Mouse (Mus musculus): ENCODE results near the gene Noct. TPM values are rescaled to one million over a fixed set of nuclear protein-coding genes. Genes with fewer than 3 reads are reported as not detected.

Gene Noct
- polyA plus RNA-seq, 1 experiment = not detected

- Histone ChIP-seq H3K4me3 (ENCODE audit: insufficient read depth, low read depth, low read length) (no peak overlapping the region), H3K27ac (ENCODE audit: insufficient read depth, low read depth, low read length) (no peak overlapping the region), H3K4me1 (ENCODE audit: control insufficient read depth, insufficient read depth, low read length) (0 out of 2 replicates have a peak, but pooled peaks cover 5% of the 10 kb centered on the region)
- WGBS = 95% methylated on average over 13 of the region's 13 CpGs
- TF ChIP-seq CTCF (IDR thresholded peaks at IDR 0.05; ENCODE audit: insufficient read depth, low read depth, low read length) (no peak), POLR2A (IDR thresholded peaks at IDR 0.05; ENCODE audit: insufficient read depth, low read depth, low read length) (no peak)
These were observed 25.6 kb downstream of the Noct start for GRCm38 (mm10) chr3:51249866-51250265.

GRCm38 (mm10) chr3:51251057-51251456 lies 26.8 kb downstream of the Noct start:
- 82% methylated on average over 5 of the region's 5 CpGs for WGBS
- H3K4me3 ChIP-seq (ENCODE audit: insufficient read depth, low read depth, low read length) = no peak overlapping the region
- TF ChIP-seq POLR2A (IDR thresholded peaks at IDR 0.05; ENCODE audit: insufficient read depth, low read depth, low read length) (no peak), CTCF (IDR thresholded peaks at IDR 0.05; ENCODE audit: insufficient read depth, low read depth, low read length) (no peak)
- H3K27ac ChIP-seq (ENCODE audit: insufficient read depth, low read depth, low read length) = no peak overlapping the region
- H3K4me1 ChIP-seq (ENCODE audit: control insufficient read depth, insufficient read depth, low read length) = 0 out of 2 replicates have a peak, but pooled peaks cover 5% of the 10 kb centered on the region

- no peak overlapping the region for H3K27ac ChIP-seq (ENCODE audit: insufficient read depth, low read depth, low read length)
- no peak overlapping the region for H3K4me3 ChIP-seq (ENCODE audit: insufficient read depth, low read depth, low read length)
- 0 out of 2 replicates have a peak, but pooled peaks cover 5% of the 10 kb centered on the region for H3K4me1 ChIP-seq (ENCODE audit: control insufficient read depth, insufficient read depth, low read length)
- 100% methylated on average over 1 of the region's 1 CpGs for WGBS
- TF ChIP-seq POLR2A (IDR thresholded peaks at IDR 0.05; ENCODE audit: insufficient read depth, low read depth, low read length) = no peak
- no peak for TF ChIP-seq CTCF (IDR thresholded peaks at IDR 0.05; ENCODE audit: insufficient read depth, low read depth, low read length)
These were observed 28.0 kb downstream of the Noct start for GRCm38 (mm10) chr3:51252223-51252622.

- 87% methylated on average over 12 of the region's 12 CpGs for WGBS
These were observed 28.6 kb downstream of the Noct start for GRCm38 (mm10) chr3:51252689-51253402.

GRCm38 (mm10) chr3:51254784-51255183 lies 30.5 kb downstream of the Noct start:
- TF ChIP-seq POLR2A (IDR thresholded peaks at IDR 0.05; ENCODE audit: insufficient read depth, low read depth, low read length) = no peak
- TF ChIP-seq CTCF (IDR thresholded peaks at IDR 0.05; ENCODE audit: insufficient read depth, low read depth, low read length) = no peak
- Histone ChIP-seq H3K27ac (ENCODE audit: insufficient read depth, low read depth, low read length) (no peak overlapping the region), H3K4me1 (ENCODE audit: control insufficient read depth, insufficient read depth, low read length) (no peaks in the 10 kb centered on the region), H3K4me3 (ENCODE audit: insufficient read depth, low read depth, low read length) (no peak overlapping the region)
- 90% methylated on average over 7 of the region's 7 CpGs for WGBS

More at GRCm38 (mm10) chr3:51252689-51253402, 28.6 kb downstream of the Noct start:
- 0 out of 2 replicates have a peak, but pooled peaks cover 2% of the 10 kb centered on the region for H3K4me1 ChIP-seq (ENCODE audit: control insufficient read depth, insufficient read depth, low read length)
- TF ChIP-seq CTCF (IDR thresholded peaks at IDR 0.05; ENCODE audit: insufficient read depth, low read depth, low read length) (no peak), POLR2A (IDR thresholded peaks at IDR 0.05; ENCODE audit: insufficient read depth, low read depth, low read length) (no peak)
- no peak overlapping the region for H3K27ac ChIP-seq (ENCODE audit: insufficient read depth, low read depth, low read length)
- H3K4me3 ChIP-seq (ENCODE audit: insufficient read depth, low read depth, low read length) = no peak overlapping the region

GRCm38 (mm10) chr3:51256450-51256849 lies 32.2 kb downstream of the Noct start:
- TF ChIP-seq CTCF (IDR thresholded peaks at IDR 0.05; ENCODE audit: insufficient read depth, low read depth, low read length) (no peak), POLR2A (IDR thresholded peaks at IDR 0.05; ENCODE audit: insufficient read depth, low read depth, low read length) (no peak)
- Histone ChIP-seq H3K27ac (ENCODE audit: insufficient read depth, low read depth, low read length) (no peak overlapping the region), H3K4me3 (ENCODE audit: insufficient read depth, low read depth, low read length) (no peak overlapping the region), H3K4me1 (ENCODE audit: control insufficient read depth, insufficient read depth, low read length) (no peaks in the 10 kb centered on the region; the same call in 1 of the 2 replicates)
- 85% methylated on average over 12 of the region's 12 CpGs for WGBS

GRCm38 (mm10) chr3:51258070-51258469 lies 33.8 kb downstream of the Noct start:
- no peak overlapping the region for H3K27ac ChIP-seq (ENCODE audit: insufficient read depth, low read depth, low read length)
- no peak overlapping the region for H3K4me3 ChIP-seq (ENCODE audit: insufficient read depth, low read depth, low read length)
- no peaks in the 10 kb centered on the region; the same call in 1 of the 2 replicates for H3K4me1 ChIP-seq (ENCODE audit: control insufficient read depth, insufficient read depth, low read length)
- TF ChIP-seq CTCF (IDR thresholded peaks at IDR 0.05; ENCODE audit: insufficient read depth, low read depth, low read length) (no peak), POLR2A (IDR thresholded peaks at IDR 0.05; ENCODE audit: insufficient read depth, low read depth, low read length) (no peak)
- WGBS = 95% methylated on average over 5 of the region's 5 CpGs

- Histone ChIP-seq H3K27ac (ENCODE audit: insufficient read depth, low read depth, low read length) (no peak overlapping the region), H3K4me1 (ENCODE audit: control insufficient read depth, insufficient read depth, low read length) (no peaks in the 10 kb centered on the region; the same call in 1 of the 2 replicates), H3K4me3 (ENCODE audit: insufficient read depth, low read depth, low read length) (no peak overlapping the region)
- WGBS = 91% methylated on average over 8 of the region's 8 CpGs
- TF ChIP-seq POLR2A (IDR thresholded peaks at IDR 0.05; ENCODE audit: insufficient read depth, low read depth, low read length) (no peak), CTCF (IDR thresholded peaks at IDR 0.05; ENCODE audit: insufficient read depth, low read depth, low read length) (no peak)
These were observed 38.7 kb downstream of the Noct start for GRCm38 (mm10) chr3:51262942-51263341.

- H3K4me1 ChIP-seq (ENCODE audit: control insufficient read depth, insufficient read depth, low read length) = peaks cover 4% of the 10 kb centered on the region; the same call in 1 of the 2 replicates
- H3K4me3 ChIP-seq (ENCODE audit: insufficient read depth, low read depth, low read length) = no peak overlapping the region
- no peak for TF ChIP-seq CTCF (IDR thresholded peaks at IDR 0.05; ENCODE audit: insufficient read depth, low read depth, low read length)
- WGBS = 69% methylated on average over 12 of the region's 12 CpGs
- no peak overlapping the region for H3K27ac ChIP-seq (ENCODE audit: insufficient read depth, low read depth, low read length)
These were observed 44.2 kb downstream of the Noct start for GRCm38 (mm10) chr3:51268434-51268833.
